Mouse (Mus musculus): Measurements from ENCODE around the gene Pde10a. TPM values are rescaled to one million over a fixed set of nuclear protein-coding genes. Genes with fewer than 3 reads are reported as not detected.

Pde10a gene
- polyA plus RNA-seq, 1 experiment from 2014 or later = 1.7 TPM

- H3K9ac ChIP-seq = no peak overlapping the region
- H3K36me3 ChIP-seq = no peaks in the 10 kb centered on the region
- WGBS (ENCODE audit: insufficient replicate concordance) = 6% methylated on average over 7 of the region's 7 CpGs
- no peak overlapping the region for H3K4me3 ChIP-seq
- peaks cover 10% of the 10 kb centered on the region; the same call in 1 of the 2 replicates for H3K27me3 ChIP-seq (replicated peaks)
- H3K4me2 ChIP-seq = no peak overlapping the region
- no peak overlapping the region for H3K27ac ChIP-seq
- no peaks in the 10 kb centered on the region for H3K9me3 ChIP-seq (replicated peaks)
- no peaks in the 10 kb centered on the region for H3K4me1 ChIP-seq
- no peak for ATAC-seq
Observed at GRCm38 (mm10) chr17:8597790-8598189, 72.6 kb downstream of the Pde10a start.

GRCm38 (mm10) chr17:8602976-8603375, 77.8 kb downstream of the Pde10a start:
- Histone ChIP-seq H3K27ac (no peak overlapping the region), H3K27me3 (replicated peaks) (peaks cover 10% of the 10 kb centered on the region; the same call in 1 of the 2 replicates), H3K9ac (no peak overlapping the region), H3K4me2 (no peak overlapping the region), H3K4me1 (no peaks in the 10 kb centered on the region), H3K4me3 (no peak overlapping the region), H3K9me3 (replicated peaks) (no peaks in the 10 kb centered on the region), H3K36me3 (no peaks in the 10 kb centered on the region)
- ATAC-seq = no peak
- WGBS (ENCODE audit: insufficient replicate concordance) = 76% methylated on average over 3 of the region's 3 CpGs

DNA sequence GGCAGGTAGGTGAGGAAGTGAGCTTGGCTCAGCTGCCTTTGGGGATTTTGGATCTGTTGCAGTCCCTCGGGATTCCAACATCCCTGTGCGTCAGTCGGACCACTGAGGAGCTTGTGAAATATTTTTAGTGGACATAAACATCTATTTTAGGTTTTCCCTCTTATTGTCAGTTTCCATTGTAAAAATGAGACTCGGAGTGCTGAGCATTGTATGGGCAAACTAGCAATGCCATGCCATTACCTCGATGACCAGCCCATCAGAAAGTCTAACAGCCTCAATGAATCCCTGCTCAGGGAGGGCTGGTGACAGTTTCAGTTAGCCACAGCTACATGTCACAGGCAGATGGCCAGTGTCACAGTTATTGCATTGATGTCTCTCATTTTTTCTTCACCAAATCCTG, 80.7 kb downstream of the Pde10a start:
- Histone ChIP-seq H3K27ac (no peak overlapping the region), H3K9me3 (replicated peaks) (no peaks in the 10 kb centered on the region), H3K27me3 (replicated peaks) (0 out of 2 replicates have a peak, but pooled peaks cover 2% of the 10 kb centered on the region), H3K36me3 (no peaks in the 10 kb centered on the region), H3K4me2 (no peak overlapping the region), H3K9ac (no peak overlapping the region), H3K4me1 (no peaks in the 10 kb centered on the region), H3K4me3 (no peak overlapping the region)
- ATAC-seq = no peak
- WGBS (ENCODE audit: insufficient replicate concordance) = 60% methylated on average over 5 of the region's 5 CpGs

GRCm38 (mm10) chr17:8606695-8607094, 81.5 kb downstream of the Pde10a start:
- Histone ChIP-seq H3K9me3 (replicated peaks) (no peaks in the 10 kb centered on the region), H3K27me3 (replicated peaks) (0 out of 2 replicates have a peak, but pooled peaks cover 2% of the 10 kb centered on the region), H3K9ac (no peak overlapping the region), H3K4me1 (no peaks in the 10 kb centered on the region), H3K4me2 (no peak overlapping the region), H3K27ac (no peak overlapping the region), H3K36me3 (no peaks in the 10 kb centered on the region), H3K4me3 (no peak overlapping the region)
- 50% methylated on average over 3 of the region's 3 CpGs for WGBS (ENCODE audit: insufficient replicate concordance)
- no peak for ATAC-seq

DNA sequence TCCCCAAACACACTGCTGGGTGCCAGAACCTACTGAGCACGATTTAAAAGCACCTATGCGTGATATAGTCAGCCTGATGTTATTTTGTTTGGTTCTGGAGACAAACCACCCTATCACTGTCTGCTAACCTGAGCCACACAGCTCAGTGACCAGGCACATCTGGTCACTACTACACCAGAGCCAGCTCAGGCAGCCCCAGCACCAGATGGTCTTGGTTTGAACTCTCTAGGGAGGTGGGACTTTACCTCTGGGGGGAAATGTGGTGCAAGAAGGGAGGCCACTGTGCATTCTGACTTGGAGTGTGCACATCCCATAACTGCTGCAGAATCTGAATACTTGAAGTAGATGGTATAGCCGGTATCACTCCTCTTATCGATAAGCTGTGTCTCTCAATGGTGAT, 86.7 kb downstream of the Pde10a start:
- 66% methylated on average over 4 of the region's 4 CpGs for WGBS (ENCODE audit: insufficient replicate concordance)

GRCm38 (mm10) chr17:8613882-8614551, 88.8 kb downstream of the Pde10a start:
- ATAC-seq = no peak
- Histone ChIP-seq H3K4me3 (no peak overlapping the region), H3K9ac (no peak overlapping the region), H3K36me3 (no peaks in the 10 kb centered on the region), H3K27ac (no peak overlapping the region), H3K9me3 (replicated peaks) (no peaks in the 10 kb centered on the region), H3K4me1 (no peaks in the 10 kb centered on the region), H3K27me3 (replicated peaks) (0 out of 2 replicates have a peak, but pooled peaks cover 6% of the 10 kb centered on the region), H3K4me2 (no peak overlapping the region)
- WGBS (ENCODE audit: insufficient replicate concordance) = 28% methylated on average over 7 of the region's 7 CpGs

More for the DNA sequence above, 86.7 kb downstream of the Pde10a start:
- H3K4me2 ChIP-seq = no peak overlapping the region
- no peak overlapping the region for H3K4me3 ChIP-seq
- H3K9ac ChIP-seq = no peak overlapping the region
- H3K4me1 ChIP-seq = no peaks in the 10 kb centered on the region
- no peaks in the 10 kb centered on the region for H3K36me3 ChIP-seq
- no peak for ATAC-seq
- 0 out of 2 replicates have a peak, but pooled peaks cover 6% of the 10 kb centered on the region for H3K27me3 ChIP-seq (replicated peaks)
- H3K27ac ChIP-seq = no peak overlapping the region
- H3K9me3 ChIP-seq (replicated peaks) = no peaks in the 10 kb centered on the region

DNA sequence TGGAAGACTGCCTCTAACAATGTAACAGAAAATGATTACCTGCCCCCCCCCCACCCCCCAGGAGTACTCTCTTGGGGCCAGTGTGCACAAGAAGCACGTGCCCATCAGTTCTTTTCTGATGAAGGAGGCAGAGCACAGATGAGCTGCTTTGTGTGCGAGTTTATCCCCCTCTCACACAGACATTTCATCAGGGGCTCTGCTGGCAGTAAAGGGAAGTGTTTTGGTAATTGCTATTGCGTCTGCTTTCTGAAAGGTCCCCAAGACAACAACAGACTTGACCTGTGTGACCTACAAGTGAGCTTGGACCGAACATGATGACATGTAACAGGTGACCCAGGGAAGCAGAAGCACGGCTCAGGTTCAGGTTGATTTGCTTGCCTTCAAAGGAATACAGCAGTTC, 95.2 kb downstream of the Pde10a start:
- no peaks in the 10 kb centered on the region for H3K9me3 ChIP-seq (replicated peaks)
- H3K4me1 ChIP-seq = no peaks in the 10 kb centered on the region
- no peak for ATAC-seq
- H3K27ac ChIP-seq = no peak overlapping the region
- H3K4me3 ChIP-seq = no peak overlapping the region
- WGBS (ENCODE audit: insufficient replicate concordance) = 55% methylated on average over 5 of the region's 5 CpGs
- H3K27me3 ChIP-seq (replicated peaks) = peaks cover 3% of the 10 kb centered on the region; the same call in 1 of the 2 replicates
- no peaks in the 10 kb centered on the region for H3K36me3 ChIP-seq
- no peak overlapping the region for H3K4me2 ChIP-seq
- H3K9ac ChIP-seq = no peak overlapping the region

GRCm38 (mm10) chr17:8621105-8621504, 95.9 kb downstream of the Pde10a start:
- Histone ChIP-seq H3K27me3 (replicated peaks) (peaks cover 3% of the 10 kb centered on the region; the same call in 1 of the 2 replicates), H3K9me3 (replicated peaks) (no peaks in the 10 kb centered on the region), H3K36me3 (no peaks in the 10 kb centered on the region), H3K4me1 (no peaks in the 10 kb centered on the region), H3K9ac (no peak overlapping the region), H3K4me2 (no peak overlapping the region), H3K27ac (no peak overlapping the region), H3K4me3 (no peak overlapping the region)
- WGBS (ENCODE audit: insufficient replicate concordance) = 59% methylated on average over 2 of the region's 2 CpGs
- no peak for ATAC-seq

DNA sequence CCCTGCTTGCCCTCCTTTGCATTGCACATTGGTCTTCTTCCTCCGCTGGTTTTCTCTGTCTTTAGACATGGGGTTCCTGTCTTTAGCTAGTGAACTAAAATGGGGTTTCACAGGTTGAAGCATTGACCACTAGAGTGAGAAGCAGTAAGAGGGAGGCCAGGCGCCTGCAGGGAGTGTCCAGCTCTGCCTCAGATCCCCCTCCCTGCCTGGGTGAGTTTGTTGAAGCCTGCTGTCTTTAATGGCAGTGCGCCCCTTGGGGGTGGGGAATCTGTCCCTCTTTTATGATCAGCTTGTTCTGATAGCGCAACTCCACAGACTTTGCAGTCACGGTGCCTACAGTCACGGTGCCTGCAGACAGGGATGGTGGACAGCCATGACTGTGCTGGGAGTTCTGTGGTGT, 96.7 kb downstream of the Pde10a start:
- ATAC-seq = no peak
- no peak overlapping the region for H3K9ac ChIP-seq
- no peak overlapping the region for H3K4me2 ChIP-seq
- H3K4me3 ChIP-seq = no peak overlapping the region
- no peaks in the 10 kb centered on the region for H3K36me3 ChIP-seq
- no peak overlapping the region for H3K27ac ChIP-seq
- WGBS (ENCODE audit: insufficient replicate concordance) = 51% methylated on average over 6 of the region's 6 CpGs
- H3K27me3 ChIP-seq (replicated peaks) = peaks cover 3% of the 10 kb centered on the region; the same call in 1 of the 2 replicates
- H3K4me1 ChIP-seq = no peaks in the 10 kb centered on the region
- H3K9me3 ChIP-seq (replicated peaks) = no peaks in the 10 kb centered on the region

DNA sequence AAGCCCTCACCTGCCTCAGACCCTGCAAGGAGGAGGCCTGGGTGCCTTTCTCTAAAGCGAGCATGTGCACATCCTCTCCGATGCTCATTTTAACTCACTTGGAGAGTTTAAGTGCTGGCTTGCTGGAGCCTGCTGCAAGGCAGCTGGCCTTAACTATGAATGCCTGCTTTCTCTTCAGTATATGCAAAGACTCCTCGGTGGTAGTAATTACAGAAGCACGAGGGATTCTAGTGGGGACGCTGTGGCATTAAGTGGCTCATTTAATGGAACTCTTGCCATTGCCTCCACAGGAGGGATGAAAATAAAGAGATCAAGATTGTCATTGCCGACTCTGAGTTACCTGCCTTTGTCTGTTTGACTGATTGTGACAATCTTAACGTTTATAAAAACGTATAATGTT, 101.2 kb downstream of the Pde10a start:
- Histone ChIP-seq H3K9me3 (replicated peaks) (no peaks in the 10 kb centered on the region), H3K4me1 (no peaks in the 10 kb centered on the region), H3K4me3 (no peak overlapping the region), H3K36me3 (no peaks in the 10 kb centered on the region), H3K27ac (no peak overlapping the region), H3K9ac (no peak overlapping the region), H3K27me3 (replicated peaks) (peaks cover 8% of the 10 kb centered on the region), H3K4me2 (no peak overlapping the region)
- WGBS (ENCODE audit: insufficient replicate concordance) = 57% methylated on average over 8 of the region's 8 CpGs
- no peak for ATAC-seq

- no peak overlapping the region for H3K9ac ChIP-seq
Observed at GRCm38 (mm10) chr17:8631701-8632100, 106.5 kb downstream of the Pde10a start.

GRCm38 (mm10) chr17:8633596-8633995, 108.4 kb downstream of the Pde10a start:
- H3K27ac ChIP-seq = no peak overlapping the region
- H3K4me3 ChIP-seq = no peak overlapping the region
- H3K4me1 ChIP-seq = no peaks in the 10 kb centered on the region
- H3K4me2 ChIP-seq = no peak overlapping the region
- no peak overlapping the region for H3K9ac ChIP-seq
- WGBS (ENCODE audit: insufficient replicate concordance) = 51% methylated on average over 8 of the region's 8 CpGs
- H3K27me3 ChIP-seq (replicated peaks) = no peaks in the 10 kb centered on the region
- no peaks in the 10 kb centered on the region for H3K9me3 ChIP-seq (replicated peaks)
- no peak for ATAC-seq
- H3K36me3 ChIP-seq = no peaks in the 10 kb centered on the region

More at GRCm38 (mm10) chr17:8631701-8632100, 106.5 kb downstream of the Pde10a start:
- no peak overlapping the region for H3K27ac ChIP-seq
- no peak overlapping the region for H3K4me2 ChIP-seq
- H3K9me3 ChIP-seq (replicated peaks) = no peaks in the 10 kb centered on the region
- no peak overlapping the region for H3K4me3 ChIP-seq
- no peaks in the 10 kb centered on the region for H3K36me3 ChIP-seq
- no peaks in the 10 kb centered on the region for H3K4me1 ChIP-seq
- H3K27me3 ChIP-seq (replicated peaks) = peaks cover 5% of the 10 kb centered on the region
- WGBS (ENCODE audit: insufficient replicate concordance) = 50% methylated on average over 1 of the region's 1 CpGs
- no peak for ATAC-seq

DNA sequence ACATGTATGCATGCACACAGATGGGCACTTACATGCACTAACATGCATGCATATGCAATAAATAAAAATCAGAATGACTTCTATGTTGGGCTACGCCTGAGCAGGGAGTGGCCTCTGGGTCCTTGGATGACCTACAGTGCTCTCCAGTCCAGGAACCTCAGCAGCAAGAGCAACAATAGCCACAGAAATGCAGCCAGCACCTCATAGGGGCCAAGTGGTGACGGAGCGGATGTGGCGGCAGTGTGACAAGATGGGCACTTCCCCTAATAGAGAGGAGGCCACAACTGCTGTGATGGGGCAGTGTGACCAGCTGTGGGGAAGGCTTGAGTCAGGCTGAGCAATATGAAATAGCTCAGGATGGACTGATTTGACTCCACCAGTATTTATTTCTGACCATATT, 109.3 kb downstream of the Pde10a start:
- Histone ChIP-seq H3K9ac (no peak overlapping the region), H3K36me3 (no peaks in the 10 kb centered on the region), H3K4me1 (no peaks in the 10 kb centered on the region), H3K27ac (no peak overlapping the region), H3K27me3 (replicated peaks) (no peaks in the 10 kb centered on the region), H3K4me2 (no peak overlapping the region), H3K4me3 (no peak overlapping the region), H3K9me3 (replicated peaks) (no peaks in the 10 kb centered on the region)
- no peak for ATAC-seq
- WGBS (ENCODE audit: insufficient replicate concordance) = 59% methylated on average over 4 of the region's 4 CpGs
